Mouse (Mus musculus): ENCODE results near the gene Plekhb1.
A peak's percentile ranks its signal among the peaks of the same experiment; 100 is the strongest.

Gene Plekhb1

GRCm38 (mm10) chr7:100658093-100658578 is 4.1 kb downstream of the Plekhb1 start:
- DNase-seq (ENCODE audit: low read depth, low spot score) = peak; percentile 19

GRCm38 (mm10) chr7:100656739-100657138 is 5.5 kb downstream of the Plekhb1 start:
- no peak for DNase-seq (ENCODE audit: low read depth, low spot score)

DNA sequence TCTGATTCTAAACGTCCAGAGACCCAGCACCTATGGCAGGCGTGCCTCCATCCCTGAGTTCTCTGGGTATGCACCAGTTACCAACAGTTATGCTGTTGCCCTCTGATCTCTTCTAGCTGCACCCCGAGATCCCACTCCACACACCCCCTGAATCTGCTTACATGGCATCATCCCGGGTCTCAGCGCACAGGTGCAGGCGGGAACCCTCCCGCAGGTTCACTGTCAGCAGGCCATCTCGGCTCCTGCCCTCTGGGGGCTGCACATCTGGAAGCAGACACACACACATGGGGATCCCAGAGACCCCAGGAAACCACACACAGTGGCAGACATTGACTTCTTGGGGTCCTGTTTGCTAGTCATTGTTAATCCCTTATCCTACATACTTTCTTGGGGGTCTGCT is 7.8 kb downstream of the Plekhb1 start:
- DNase-seq (ENCODE audit: low read depth, low spot score) = no peak

DNA sequence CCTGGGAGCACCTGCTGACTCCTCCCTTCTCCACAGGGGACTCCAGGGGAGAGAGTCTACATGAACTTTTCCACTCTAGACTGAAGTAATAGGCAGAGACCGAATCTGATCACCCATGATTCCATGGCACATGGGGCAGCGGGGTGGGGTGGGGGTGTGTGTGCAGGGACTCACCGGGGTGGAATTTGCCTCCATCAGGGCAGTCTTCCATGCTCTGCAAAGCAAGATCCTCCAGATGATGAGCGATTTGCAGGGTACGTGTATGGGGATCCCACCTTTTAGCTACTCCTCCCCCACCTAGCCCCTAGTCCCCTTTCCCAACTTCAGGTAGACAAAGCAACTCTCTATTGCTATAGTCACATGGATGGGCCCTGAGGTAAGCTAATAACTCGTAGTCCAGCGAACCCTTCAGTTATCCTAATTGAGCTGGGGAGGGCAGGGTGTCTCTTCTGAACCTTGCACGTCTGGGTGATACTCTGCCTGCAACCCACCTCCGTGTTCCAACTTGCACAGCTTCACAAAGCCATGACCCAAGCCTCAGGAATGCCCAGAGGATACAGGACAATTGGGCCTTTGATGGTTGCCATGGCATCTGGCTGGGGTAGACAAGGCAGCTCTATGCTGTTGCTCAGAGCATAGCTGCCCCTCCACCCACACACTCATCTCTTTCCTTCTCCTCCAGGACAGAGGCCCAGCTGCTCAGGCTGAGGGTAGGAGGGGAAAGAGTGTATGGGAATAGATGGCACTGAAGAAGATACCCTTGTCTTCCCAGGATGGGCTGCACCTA is 8.5 kb downstream of the Plekhb1 start:
- peak; percentile 30 for DNase-seq (ENCODE audit: low read depth, low spot score)

DNA sequence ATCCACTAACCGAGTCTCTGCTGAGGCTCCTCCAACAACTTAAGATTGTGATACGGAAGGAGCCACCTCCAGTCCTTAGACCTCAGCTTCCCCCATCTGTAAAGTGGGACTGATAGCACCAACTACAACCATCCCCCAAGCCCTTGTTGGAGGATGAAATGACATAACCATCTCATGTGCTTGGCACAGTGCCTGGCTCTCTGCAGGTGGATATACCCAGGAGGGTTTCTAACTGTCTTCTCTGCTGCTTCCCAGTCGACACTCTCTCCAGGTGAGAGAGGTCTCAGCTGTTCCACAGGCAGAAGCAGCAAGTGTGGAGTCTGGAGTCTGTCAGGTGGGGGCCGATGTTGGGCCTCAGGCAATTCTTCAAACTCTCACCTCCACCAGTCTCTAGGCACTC is 11.2 kb downstream of the Plekhb1 start:
- no peak for DNase-seq (ENCODE audit: low read depth, low spot score)

GRCm38 (mm10) chr7:100650421-100650820 is 11.8 kb downstream of the Plekhb1 start:
- DNase-seq (ENCODE audit: low read depth, low spot score) = no peak

DNA sequence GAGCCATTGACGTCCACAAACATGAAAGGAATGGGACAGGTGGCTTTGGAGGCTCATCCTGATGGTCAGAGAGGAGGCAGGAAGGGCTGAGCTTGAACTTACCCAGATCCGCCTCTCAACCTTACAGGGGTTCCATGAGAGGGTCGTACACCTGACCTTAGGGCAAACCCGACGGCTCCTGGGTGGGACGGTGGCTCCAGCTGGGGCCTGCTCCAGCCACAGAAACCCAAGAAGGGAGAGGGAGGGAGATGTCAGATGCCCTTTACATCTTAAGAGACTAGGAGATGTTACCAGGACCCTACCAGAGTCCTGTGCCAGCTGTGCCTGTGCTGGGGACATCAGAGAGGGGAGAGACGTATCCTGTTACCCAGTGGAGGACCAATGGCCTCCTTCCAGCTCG is 12.4 kb downstream of the Plekhb1 start:
- DNase-seq (ENCODE audit: low read depth, low spot score) = no peak

DNA sequence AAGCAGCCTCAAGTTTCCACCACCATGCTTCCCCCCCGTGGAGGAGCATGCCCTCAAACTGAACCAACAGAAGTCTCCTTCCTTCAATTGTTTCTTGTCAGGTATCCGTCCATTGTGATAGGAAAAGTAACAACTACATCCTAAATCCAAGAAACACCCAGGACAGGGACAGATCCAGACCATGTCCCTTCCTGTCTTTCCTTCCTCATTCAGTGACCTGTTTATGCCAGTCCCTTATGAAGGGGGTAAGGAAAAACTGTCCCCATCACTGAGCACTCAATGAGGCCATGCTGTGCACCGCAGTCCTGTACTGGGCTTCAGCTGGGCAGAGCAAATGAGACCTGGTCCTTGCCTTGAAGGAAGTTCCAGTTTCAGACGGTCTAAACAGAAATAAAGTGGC is 13.1 kb downstream of the Plekhb1 start:
- no peak for DNase-seq (ENCODE audit: low read depth, low spot score)

- peak; percentile 41 for DNase-seq (ENCODE audit: low read depth, low spot score)
These were observed 17.1 kb downstream of the Plekhb1 start for GRCm38 (mm10) chr7:100645147-100645546.

DNA sequence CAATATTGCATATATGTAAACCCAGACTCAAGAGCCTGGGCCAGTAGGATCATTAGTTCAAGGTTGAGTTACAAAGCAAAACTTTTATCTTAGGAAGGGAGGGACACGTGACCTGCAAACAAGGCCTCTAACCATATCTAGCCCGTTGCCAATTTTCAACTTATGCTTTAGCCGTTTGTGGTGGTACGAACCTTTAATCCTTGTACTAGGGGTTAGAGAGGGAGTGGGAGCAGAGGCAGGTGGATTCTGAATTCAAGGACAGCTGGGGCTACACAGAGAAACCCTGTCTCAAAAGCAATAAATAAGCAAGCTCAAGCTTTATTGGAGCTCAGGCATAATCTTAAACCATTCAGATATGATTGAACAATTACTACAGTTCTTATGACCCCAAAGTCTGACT is 19.8 kb downstream of the Plekhb1 start:
- no peak for DNase-seq (ENCODE audit: low read depth, low spot score)

GRCm38 (mm10) chr7:100637657-100638056 is 24.6 kb downstream of the Plekhb1 start:
- peak; percentile 11 for DNase-seq (ENCODE audit: low read depth, low spot score)

GRCm38 (mm10) chr7:100624538-100624937 is 37.7 kb downstream of the Plekhb1 start:
- DNase-seq (ENCODE audit: low read depth, low spot score) = no peak

DNA sequence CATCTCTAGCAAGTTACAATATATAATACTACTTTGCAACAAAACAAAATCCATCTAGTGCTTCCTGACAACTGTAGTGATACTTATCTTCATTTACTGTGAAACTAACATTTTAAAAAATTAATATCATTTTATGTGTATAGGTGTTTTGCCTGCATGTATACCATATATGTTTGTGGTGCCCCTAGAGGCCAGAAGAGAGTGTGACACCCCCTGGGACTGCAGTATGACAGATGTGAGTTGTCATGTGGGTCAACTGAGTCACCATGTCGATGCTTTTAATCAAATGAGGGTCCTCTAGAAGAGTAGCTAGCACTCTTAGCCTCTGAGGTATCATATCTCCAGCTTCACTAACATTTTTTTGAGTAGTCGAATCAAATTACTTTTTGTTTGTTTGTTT is 39.9 kb downstream of the Plekhb1 start:
- no peak for DNase-seq (ENCODE audit: low read depth, low spot score)

GRCm38 (mm10) chr7:100616121-100616857 is 45.9 kb downstream of the Plekhb1 start:
- DNase-seq (ENCODE audit: low read depth, low spot score) = no peak

DNA sequence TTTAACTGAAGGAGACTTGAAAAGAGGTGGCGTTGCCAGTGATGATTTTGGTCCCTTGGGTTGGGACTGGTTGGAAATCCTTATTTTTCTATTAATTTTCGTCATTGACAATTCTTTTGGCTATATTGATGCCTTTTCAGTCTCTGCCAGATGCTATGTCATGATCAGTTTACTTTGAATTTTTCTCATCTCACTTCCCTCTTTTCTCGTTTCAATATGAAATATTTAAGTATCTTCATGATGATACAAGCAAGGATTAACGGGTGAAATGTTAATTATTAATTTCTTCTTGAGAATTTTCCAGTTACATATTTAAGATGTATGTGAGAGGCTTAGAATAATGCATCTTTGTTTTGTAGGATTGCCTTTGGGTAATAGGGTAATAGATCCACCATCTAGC is 53.3 kb downstream of the Plekhb1 start:
- DNase-seq (ENCODE audit: low read depth, low spot score) = no peak

GRCm38 (mm10) chr7:100608130-100608741 is 54.0 kb downstream of the Plekhb1 start, which contains the start of gene Mrpl48:
TSS of gene Mrpl48 (minus strand) at chr7:100608301.
- peak; percentile 19 for DNase-seq (ENCODE audit: low read depth, low spot score)

GRCm38 (mm10) chr7:100607214-100608129 is 54.7 kb downstream of the Plekhb1 start, which contains the start of gene Rab6a:
TSS of gene Rab6a (plus strand) at chr7:100607410.
- DNase-seq (ENCODE audit: low read depth, low spot score) = peak; percentile 98

DNA sequence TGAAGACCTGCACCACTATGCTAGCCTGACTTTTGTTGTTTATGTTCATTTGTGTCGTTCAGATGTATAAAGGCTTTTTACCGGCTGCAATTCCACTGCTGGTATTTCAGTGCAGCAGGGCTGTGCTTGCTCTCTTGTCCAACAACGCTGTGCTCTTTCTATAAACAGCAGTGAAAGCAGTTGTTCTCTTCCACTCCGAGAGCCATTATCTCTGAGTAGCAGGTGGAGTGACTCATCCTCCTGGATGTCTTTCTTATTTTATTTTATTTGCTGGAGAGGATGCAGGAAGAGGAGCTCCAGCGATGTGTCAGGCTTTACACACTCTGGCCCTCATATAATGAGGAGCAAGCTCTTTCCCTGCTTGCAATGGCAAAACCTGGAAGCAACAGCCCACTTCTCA is 62.0 kb downstream of the Plekhb1 start:
- DNase-seq (ENCODE audit: low read depth, low spot score) = no peak

DNA sequence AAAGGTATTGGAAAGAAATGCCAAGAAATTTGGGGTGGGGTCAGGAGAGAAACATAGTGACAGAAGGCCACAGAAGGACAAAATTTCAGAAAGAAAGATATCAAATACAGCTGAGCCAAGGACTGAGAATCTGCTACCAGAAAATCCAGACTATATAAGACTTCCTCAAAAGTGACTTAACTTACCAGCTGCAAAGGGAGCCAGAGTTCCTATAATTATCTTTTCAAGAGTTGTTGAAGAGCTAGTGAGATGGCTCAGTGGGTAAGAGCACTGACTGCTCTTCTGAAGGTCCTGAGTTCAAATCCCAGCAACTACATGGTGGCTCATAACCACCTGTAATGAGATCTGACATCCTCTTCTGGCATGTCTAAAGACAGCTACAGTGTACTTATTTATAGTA is 68.9 kb downstream of the Plekhb1 start:
- no peak for DNase-seq (ENCODE audit: low read depth, low spot score)
